Mouse (Mus musculus): ENCODE results near the gene Ccdc43. TPM values are rescaled to one million over a fixed set of nuclear protein-coding genes. Genes with fewer than 3 reads are reported as not detected.

Gene Ccdc43
- polyA plus RNA-seq, 1 experiment from 2014 or later, result 38.8 TPM

Small RNAs within 50 kb of the gene (microRNA-seq; reads per million reads assigned to microRNA genes)
- not detected for gene Gm22920

Other genes starting within 250 kb of the Ccdc43 start
- gene Itga2b, start 227.7 kb downstream of the Ccdc43 start, polyA plus RNA-seq (2014; fragmentation: Nextera tagmentation; extraction: Ambion mirVana), result 5.4 and 7.7 TPM in 2 replicates
- gene Gpatch8, start 141.4 kb downstream of the Ccdc43 start, polyA plus RNA-seq (2014; fragmentation: Nextera tagmentation; extraction: Ambion mirVana), result 51.3 and 58.4 TPM in 2 replicates
- 2.3 and 4.2 TPM in 2 replicates for gene Gm11627, start 118.3 kb downstream of the Ccdc43 start, polyA plus RNA-seq (2014; fragmentation: Nextera tagmentation; extraction: Ambion mirVana)
- gene Fzd2, start 93.4 kb downstream of the Ccdc43 start, polyA plus RNA-seq (2014; fragmentation: Nextera tagmentation; extraction: Ambion mirVana), result 7.2 and 8.0 TPM in 2 replicates
- 0.12 TPM in 1 of 2 replicates, not detected in the other for gene Meioc, start 34.1 kb downstream of the Ccdc43 start, polyA plus RNA-seq (2014; fragmentation: Nextera tagmentation; extraction: Ambion mirVana)
- gene Adam11, start 63.7 kb upstream of the Ccdc43 start, polyA plus RNA-seq (2014; fragmentation: Nextera tagmentation; extraction: Ambion mirVana), result 18.2 and 24.1 TPM in 2 replicates
- 32.0 and 33.9 TPM in 2 replicates for gene Gjc1, start 121.9 kb upstream of the Ccdc43 start, polyA plus RNA-seq (2014; fragmentation: Nextera tagmentation; extraction: Ambion mirVana)
- 5.4 and 9.6 TPM in 2 replicates for gene Higd1b, start 138.1 kb upstream of the Ccdc43 start, polyA plus RNA-seq (2014; fragmentation: Nextera tagmentation; extraction: Ambion mirVana)
- 111 and 150 TPM in 2 replicates for gene Eftud2, start 183.2 kb upstream of the Ccdc43 start, polyA plus RNA-seq (2014; fragmentation: Nextera tagmentation; extraction: Ambion mirVana)
- gene Ccdc103, start 183.4 kb upstream of the Ccdc43 start, polyA plus RNA-seq (2014; fragmentation: Nextera tagmentation; extraction: Ambion mirVana), result 2.1 and 2.4 TPM in 2 replicates
- gene Fam187a, start 187.4 kb upstream of the Ccdc43 start, polyA plus RNA-seq (2014; fragmentation: Nextera tagmentation; extraction: Ambion mirVana), result not detected in 2 replicates
- 0.26 TPM in 1 of 2 replicates, not detected in the other for gene Gfap, start 203.1 kb upstream of the Ccdc43 start, polyA plus RNA-seq (2014; fragmentation: Nextera tagmentation; extraction: Ambion mirVana)
- gene Kif18b, start 227.3 kb upstream of the Ccdc43 start, polyA plus RNA-seq (2014; fragmentation: Nextera tagmentation; extraction: Ambion mirVana), result 1.9 TPM in 2 replicates
- 14.3 and 18.8 TPM in 2 replicates for gene C1ql1, start 248.9 kb upstream of the Ccdc43 start, polyA plus RNA-seq (2014; fragmentation: Nextera tagmentation; extraction: Ambion mirVana)

All from midbrain, embryonic 14.5 days (tissue).